Mouse (Mus musculus) midbrain, embryonic 16.5 days (tissue): ENCODE results near the gene Gm3336. TPM values are rescaled to one million over a fixed set of nuclear protein-coding genes. Genes with fewer than 3 reads are reported as not detected.

ENCODE experiments used
- ATAC-seq: fragments of 200-750 bp; cut with Nextera tagmentation; 2 replicates; pipeline ENCODE4 v1.8.0; 2017; ENCODE audit warnings: moderate TSS enrichment
- H3K27ac ChIP-seq: fragments of 300-500 bp; sonication (generic); 2 replicates; pipeline ENCODE4 v1.5.1; 2014; ENCODE audit warnings: mild to moderate bottlenecking, low read length, mixed read lengths
- H3K27me3 ChIP-seq: fragments of 300-500 bp; sonication (generic); 2 replicates; pipeline ENCODE4 v1.6.1; 2014; ENCODE audit warnings: low read depth, low read length, mixed read lengths; ENCODE audit not compliant: control insufficient read depth, insufficient read depth
- H3K36me3 ChIP-seq: fragments of 300-500 bp; sonication (generic); 2 replicates; pipeline ENCODE4 v1.6.1; 2014; ENCODE audit warnings: mild to moderate bottlenecking, low read length, moderate library complexity, mixed read lengths; ENCODE audit not compliant: control insufficient read depth, insufficient read depth
- H3K4me1 ChIP-seq: fragments of 300-500 bp; sonication (generic); 2 replicates; pipeline ENCODE4 v1.6.1; 2014; ENCODE audit warnings: mild to moderate bottlenecking, low read length, mixed read lengths; ENCODE audit not compliant: control insufficient read depth, insufficient read depth
- H3K4me2 ChIP-seq: fragments of 300-500 bp; sonication (generic); 2 replicates; pipeline ENCODE4 v1.6.1; 2014; ENCODE audit warnings: mild to moderate bottlenecking, low read length, mixed read lengths
- H3K4me3 ChIP-seq: fragments of 300-500 bp; sonication (generic); 2 replicates; pipeline ENCODE4 v1.5.1; 2014; ENCODE audit warnings: low read depth, mild to moderate bottlenecking, low read length, moderate library complexity, mixed read lengths
- H3K9ac ChIP-seq: fragments of 300-500 bp; sonication (generic); 2 replicates; pipeline ENCODE4 v1.6.1; 2014; ENCODE audit warnings: low read depth, low read length, mixed read lengths
- H3K9me3 ChIP-seq: fragments of 300-500 bp; sonication (generic); replicated peaks from 2 replicates; pipeline ENCODE4 v1.6.1; 2014; ENCODE audit warnings: mild to moderate bottlenecking, low read length, mixed read lengths; ENCODE audit not compliant: control insufficient read depth, poor library complexity, severe bottlenecking
- WGBS: fragments of 180-500 bp; shearing (Covaris S2); extraction: QIAGEN DNeasy Blood & Tissue Kit; methylation state at CpG from one replicate; pipeline ENCODE4 v1.1.7; 2014; 5-methylcytosine and 5-hydroxymethylcytosine counted together
- polyA plus RNA-seq: library from polyadenylated mRNA; unstranded; fragments of >200 nt; fragmentation: Nextera tagmentation; extraction: Ambion mirVana; gene quantifications from 2 replicates; pipeline ENCODE4 v1.2.1, GENCODE M21; 2015

Gene Gm3336
- polyA plus RNA-seq, 1 experiment from 2014 or later: not detected

- ATAC-seq: no peak
- Histone ChIP-seq H3K4me2 (no peak overlapping the region), H3K4me3 (no peak overlapping the region), H3K9me3 (no peaks in the 10 kb centered on the region), H3K27ac (no peak overlapping the region), H3K27me3 (peaks cover 4% of the 10 kb centered on the region), H3K9ac (no peak overlapping the region), H3K36me3 (peaks cover 35% of the 10 kb centered on the region), H3K4me1 (peaks cover 11% of the 10 kb centered on the region)
- WGBS: 77% methylated on average over 6 of the region's 6 CpGs
These were observed 49.2 kb downstream of the Gm3336 start for GRCm38 (mm10) chr8:70767503-70767902.

DNA sequence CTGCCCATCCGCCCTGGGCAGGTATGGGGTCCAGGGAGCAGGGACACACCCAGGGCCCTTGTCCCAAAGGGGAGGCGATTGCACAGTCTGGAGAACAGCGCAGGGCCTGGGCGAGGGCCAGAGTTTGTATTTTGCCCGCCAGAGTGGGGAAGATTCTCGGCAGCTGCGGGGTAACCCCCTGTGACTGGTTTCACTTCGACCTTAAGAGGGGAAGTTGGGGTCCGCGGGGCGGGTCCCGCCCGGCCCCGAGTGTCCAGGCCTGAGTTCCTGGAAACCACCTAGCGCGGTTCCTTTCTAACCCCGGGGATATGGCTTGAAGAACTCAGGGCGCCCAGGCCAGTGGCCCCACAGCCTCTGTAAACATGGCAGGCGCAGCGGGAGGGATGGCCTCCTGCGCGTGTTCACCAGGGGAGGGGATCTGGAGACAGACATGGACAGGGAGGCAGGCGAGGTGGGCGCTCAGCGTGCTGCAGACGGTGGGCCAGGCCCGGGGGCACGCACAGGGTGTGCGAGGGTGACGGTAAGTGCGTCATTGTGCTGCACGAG lies 50.0 kb downstream of the Gm3336 start:
- ATAC-seq: no peak
- H3K9me3 ChIP-seq: no peaks in the 10 kb centered on the region
- H3K9ac ChIP-seq: no peak overlapping the region
- no peak overlapping the region for H3K4me3 ChIP-seq
- peaks cover 16% of the 10 kb centered on the region for H3K4me1 ChIP-seq
- H3K27ac ChIP-seq: no peak overlapping the region
- peaks cover 35% of the 10 kb centered on the region for H3K36me3 ChIP-seq
- no peak overlapping the region for H3K4me2 ChIP-seq
- 95% methylated on average over 32 of the region's 32 CpGs for WGBS
- H3K27me3 ChIP-seq: peaks cover 4% of the 10 kb centered on the region

- H3K27me3 ChIP-seq: peaks cover 4% of the 10 kb centered on the region
- peaks cover 22% of the 10 kb centered on the region for H3K4me1 ChIP-seq
- H3K9me3 ChIP-seq: no peaks in the 10 kb centered on the region
- H3K9ac ChIP-seq: no peak overlapping the region
- peaks cover 35% of the 10 kb centered on the region for H3K36me3 ChIP-seq
- H3K4me3 ChIP-seq: no peak overlapping the region
- 89% methylated on average over 16 of the region's 16 CpGs for WGBS
- peak; percentile 10; the same call in 1 of the 2 replicates for ATAC-seq
- H3K4me2 ChIP-seq: no peak overlapping the region
- no peak overlapping the region for H3K27ac ChIP-seq
These were observed 50.6 kb downstream of the Gm3336 start for GRCm38 (mm10) chr8:70768956-70769355.

GRCm38 (mm10) chr8:70769359-70769758 lies 51.0 kb downstream of the Gm3336 start:
- Histone ChIP-seq H3K27ac (no peak overlapping the region), H3K9me3 (no peaks in the 10 kb centered on the region), H3K9ac (no peak overlapping the region), H3K4me2 (no peak overlapping the region), H3K4me1 (peaks cover 26% of the 10 kb centered on the region), H3K36me3 (peaks cover 35% of the 10 kb centered on the region), H3K4me3 (no peak overlapping the region), H3K27me3 (peaks cover 4% of the 10 kb centered on the region)
- WGBS: 5% methylated on average over 26 of the region's 26 CpGs
- peak; percentile 73 for ATAC-seq

DNA sequence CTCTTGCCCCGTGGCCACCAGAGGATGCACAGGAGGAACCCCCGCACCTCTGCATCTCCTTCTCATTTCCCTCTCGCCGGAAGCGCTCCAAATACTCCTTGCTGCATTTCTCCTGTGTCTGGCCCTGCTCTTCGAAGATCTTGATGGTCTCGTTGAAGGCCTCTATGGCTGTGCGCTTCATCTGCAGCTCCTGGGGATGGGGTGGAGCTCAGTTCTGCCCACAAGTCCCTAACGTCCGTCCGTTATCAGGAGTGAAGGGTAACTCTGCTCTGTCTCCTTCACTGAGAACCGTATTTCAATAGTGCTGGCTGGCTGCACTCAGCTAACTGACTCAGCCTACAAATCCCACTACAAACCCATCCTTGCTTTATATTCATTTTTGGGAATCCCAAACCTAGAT lies 51.5 kb downstream of the Gm3336 start:
- Histone ChIP-seq H3K27ac (no peak overlapping the region), H3K27me3 (peaks cover 4% of the 10 kb centered on the region), H3K4me3 (no peak overlapping the region), H3K36me3 (peaks cover 35% of the 10 kb centered on the region), H3K4me1 (peaks cover 31% of the 10 kb centered on the region), H3K9ac (peak overlapping the region; percentile 25; the same call in 1 of the 2 replicates), H3K9me3 (no peaks in the 10 kb centered on the region), H3K4me2 (no peak overlapping the region)
- 72% methylated on average over 12 of the region's 12 CpGs for whole genome bisulfite sequencing
- ATAC-seq: no peak

DNA sequence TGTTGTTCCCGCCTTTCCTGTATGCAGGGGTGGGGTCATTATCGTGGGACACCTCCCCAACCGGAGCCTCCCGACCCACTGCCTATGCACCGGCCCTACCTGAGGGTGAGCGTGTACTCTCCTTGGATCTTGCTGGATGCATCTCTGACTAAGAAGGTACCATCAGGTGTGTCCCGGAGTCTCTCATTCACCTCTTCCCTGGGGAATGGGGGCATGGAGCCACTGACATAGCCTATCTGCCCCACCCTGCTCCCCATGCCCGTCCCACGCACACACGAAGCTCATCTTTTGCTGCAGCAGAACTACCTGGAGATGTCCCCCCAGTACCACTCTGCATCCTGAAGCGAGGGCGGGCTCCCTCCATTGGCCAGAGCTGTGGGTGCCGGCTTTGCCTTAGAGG lies 52.4 kb downstream of the Gm3336 start:
- H3K36me3 ChIP-seq: peaks cover 35% of the 10 kb centered on the region
- no peaks in the 10 kb centered on the region for H3K9me3 ChIP-seq
- H3K4me3 ChIP-seq: no peak overlapping the region
- H3K27me3 ChIP-seq: peaks cover 4% of the 10 kb centered on the region
- ATAC-seq: no peak
- H3K27ac ChIP-seq: no peak overlapping the region
- peaks cover 39% of the 10 kb centered on the region for H3K4me1 ChIP-seq
- H3K9ac ChIP-seq: no peak overlapping the region
- 96% methylated on average over 13 of the region's 13 CpGs for WGBS
- no peak overlapping the region for H3K4me2 ChIP-seq

GRCm38 (mm10) chr8:70771217-70771616 lies 52.9 kb downstream of the Gm3336 start:
- H3K4me2 ChIP-seq: no peak overlapping the region
- peaks cover 36% of the 10 kb centered on the region for H3K4me1 ChIP-seq
- H3K27me3 ChIP-seq: peaks cover 4% of the 10 kb centered on the region
- 92% methylated on average over 7 of the region's 7 CpGs for WGBS
- ATAC-seq: no peak
- H3K4me3 ChIP-seq: no peak overlapping the region
- H3K9me3 ChIP-seq: no peaks in the 10 kb centered on the region
- peaks cover 35% of the 10 kb centered on the region for H3K36me3 ChIP-seq
- no peak overlapping the region for H3K27ac ChIP-seq
- H3K9ac ChIP-seq: no peak overlapping the region

GRCm38 (mm10) chr8:70772075-70772474 lies 53.7 kb downstream of the Gm3336 start:
- peaks cover 35% of the 10 kb centered on the region for H3K36me3 ChIP-seq
- WGBS: 93% methylated on average over 13 of the region's 13 CpGs
- no peak for ATAC-seq

More at GRCm38 (mm10) chr8:70772075-70772474, 53.7 kb downstream of the Gm3336 start:
- H3K4me2 ChIP-seq: no peak overlapping the region
- no peak overlapping the region for H3K4me3 ChIP-seq
- H3K9ac ChIP-seq: no peak overlapping the region
- peaks cover 30% of the 10 kb centered on the region for H3K4me1 ChIP-seq
- peaks cover 4% of the 10 kb centered on the region for H3K27me3 ChIP-seq
- H3K9me3 ChIP-seq: no peaks in the 10 kb centered on the region
- H3K27ac ChIP-seq: no peak overlapping the region
